Mouse (Mus musculus): Measurements from ENCODE around the gene Qars.

Qars gene

DNA sequence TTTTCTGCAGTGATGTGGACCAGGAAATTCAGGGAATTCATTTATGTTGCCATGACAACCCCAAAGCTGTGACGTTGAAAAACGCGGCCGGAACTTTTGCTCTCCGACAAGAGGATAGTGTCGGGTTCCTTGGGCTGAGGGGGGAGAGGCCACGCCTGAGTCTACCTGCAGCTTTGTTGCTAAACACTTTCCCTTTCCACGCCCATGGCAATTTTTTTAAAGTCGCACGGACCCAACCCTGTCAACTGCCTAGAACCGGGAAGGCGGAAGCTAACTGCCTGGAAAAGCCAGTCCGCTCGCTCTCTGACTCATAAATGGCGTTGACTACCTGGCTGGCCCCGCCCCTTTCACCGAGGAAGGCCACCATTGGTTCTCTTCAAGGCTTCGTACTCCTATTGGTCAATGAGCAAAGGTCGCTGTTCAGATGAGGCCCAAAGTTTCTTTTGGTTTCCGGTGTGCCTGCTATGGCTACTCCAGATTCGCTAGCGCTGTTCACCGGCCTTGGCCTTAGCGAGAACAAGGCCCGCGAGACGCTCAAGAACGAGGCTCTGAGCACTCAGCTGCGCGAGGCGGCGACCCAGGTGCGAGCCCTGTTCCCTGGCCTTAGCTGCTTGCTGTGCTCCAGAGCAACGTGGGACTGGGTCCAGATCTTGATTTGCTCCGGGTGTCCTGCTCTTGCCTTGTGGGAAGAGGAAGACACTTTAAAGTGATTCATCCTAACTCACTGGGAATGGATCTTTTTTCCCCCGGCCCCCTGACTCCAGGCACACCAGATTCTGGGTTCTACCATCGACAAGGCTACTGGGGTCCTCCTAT, at the start of gene Qars:
Gene Qars (plus strand): TSS at position 88 of the 816 bp plus-strand sequence.
- peak; percentile 85 for DNase-seq (ENCODE audit: low read depth, low spot score)

DNA sequence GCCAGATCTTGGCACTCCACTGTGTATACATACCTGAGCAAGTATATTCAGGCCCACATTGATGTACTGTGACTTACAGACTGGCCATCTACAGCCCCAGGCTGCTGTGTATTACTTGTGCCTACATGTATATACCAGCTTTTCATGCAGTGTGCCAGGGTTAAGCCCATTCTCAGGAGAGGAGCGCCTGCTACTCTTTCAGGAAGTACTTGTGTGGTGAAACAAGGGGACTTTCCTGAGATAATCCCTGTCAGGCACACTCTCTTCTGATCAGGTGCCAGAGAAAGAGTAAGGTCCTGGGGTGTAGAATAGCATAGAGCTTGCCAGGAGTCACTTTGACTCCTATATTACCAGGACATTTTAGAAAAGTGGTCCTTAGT, 47.6 kb upstream of the Qars start:
- DNase-seq (ENCODE audit: low read depth, low spot score), result no peak

DNA sequence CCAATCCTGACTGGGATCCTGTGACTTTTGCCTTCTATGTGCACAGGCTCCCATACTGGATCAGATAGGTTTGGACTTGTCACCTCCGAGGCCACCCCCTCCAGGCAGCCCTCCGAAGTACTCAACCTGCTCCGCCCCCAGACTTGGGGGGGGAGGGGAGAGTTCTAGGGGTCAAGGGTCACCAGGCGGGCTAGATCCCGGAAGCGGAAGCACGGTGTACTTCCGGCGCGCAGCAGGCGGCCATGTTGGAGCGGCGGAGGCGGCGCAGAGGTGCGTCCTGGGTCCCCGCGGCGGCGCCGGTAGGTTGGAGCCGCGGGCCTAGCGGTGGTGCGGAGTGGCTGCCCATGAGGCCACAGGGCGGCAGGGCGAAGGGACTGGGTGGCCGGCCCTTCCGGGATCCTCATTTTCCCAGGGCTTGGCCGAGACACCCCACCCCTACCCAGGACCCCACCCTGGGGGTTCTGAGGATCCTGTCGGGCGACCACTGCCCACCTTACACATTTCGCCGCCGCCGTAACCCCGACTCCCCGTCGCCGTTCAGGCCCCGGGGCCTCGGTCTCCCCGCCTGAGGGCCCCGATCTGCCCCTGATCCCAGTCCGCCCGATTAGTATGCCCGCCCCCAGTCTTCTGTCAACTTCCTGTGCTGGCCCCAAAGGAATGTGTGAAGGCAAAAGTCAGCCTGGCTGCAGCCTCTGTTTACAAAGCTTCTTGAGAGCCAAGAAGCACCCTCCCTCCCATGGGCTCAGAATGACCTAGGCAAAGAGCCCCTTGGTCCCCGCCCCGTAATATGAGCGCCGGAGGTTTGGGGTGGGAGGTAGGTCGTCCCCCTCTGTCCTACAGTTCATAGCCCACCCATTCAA, 47.0 kb upstream of the Qars start, which contains the start of gene Ccdc71:
Gene Ccdc71 (plus strand): TSS at position 209 of the 860 bp plus-strand sequence.
- peak; percentile 79 for DNase-seq (ENCODE audit: low read depth, low spot score)

DNA sequence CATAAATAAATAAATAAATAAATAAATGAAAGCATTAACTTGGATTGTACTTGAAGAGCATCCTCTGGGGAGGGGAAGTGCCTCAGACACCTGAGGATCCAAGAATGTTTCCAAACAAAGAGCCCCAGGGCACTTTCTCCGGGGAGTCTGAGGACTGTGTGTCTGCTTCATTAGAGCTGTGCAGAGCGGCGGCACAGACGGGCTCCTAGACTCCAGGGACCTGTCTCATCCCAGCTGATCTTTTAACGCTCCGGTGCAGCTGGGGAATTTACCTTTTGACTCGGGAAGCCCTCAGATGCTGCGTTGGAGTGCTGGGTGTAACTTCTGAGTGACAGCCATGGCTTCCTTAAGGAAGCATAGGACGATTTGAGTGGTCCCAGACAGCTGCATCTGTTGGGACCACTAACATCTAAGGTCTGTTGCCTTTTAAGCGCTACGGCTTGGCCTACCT, 46.3 kb upstream of the Qars start, which contains the start of gene Klhdc8b:
Gene Klhdc8b (minus strand): TSS at position 401 of the 451 bp plus-strand sequence.
- DNase-seq (ENCODE audit: low read depth, low spot score), result no peak

DNA sequence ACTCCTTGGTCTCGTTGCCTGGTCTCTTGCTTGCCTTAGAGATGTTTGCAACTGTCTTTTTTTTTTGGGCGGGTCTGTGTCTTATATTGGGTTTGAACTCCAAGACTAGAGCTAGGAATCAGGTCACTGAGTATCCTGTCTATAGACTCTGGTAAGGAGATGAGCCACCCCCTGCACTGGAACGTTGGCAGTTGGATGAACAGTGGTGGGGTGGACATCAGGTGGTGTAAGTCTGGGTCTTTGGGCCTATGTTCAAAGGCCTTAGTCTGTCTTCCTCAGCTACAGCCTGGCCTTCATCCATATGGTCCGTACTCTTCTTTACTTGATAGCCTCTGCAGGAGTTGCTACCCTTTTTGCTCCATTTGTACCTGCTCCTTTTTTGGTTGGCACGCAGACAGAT, 45.8 kb upstream of the Qars start:
- no peak for DNase-seq (ENCODE audit: low read depth, low spot score)

DNA sequence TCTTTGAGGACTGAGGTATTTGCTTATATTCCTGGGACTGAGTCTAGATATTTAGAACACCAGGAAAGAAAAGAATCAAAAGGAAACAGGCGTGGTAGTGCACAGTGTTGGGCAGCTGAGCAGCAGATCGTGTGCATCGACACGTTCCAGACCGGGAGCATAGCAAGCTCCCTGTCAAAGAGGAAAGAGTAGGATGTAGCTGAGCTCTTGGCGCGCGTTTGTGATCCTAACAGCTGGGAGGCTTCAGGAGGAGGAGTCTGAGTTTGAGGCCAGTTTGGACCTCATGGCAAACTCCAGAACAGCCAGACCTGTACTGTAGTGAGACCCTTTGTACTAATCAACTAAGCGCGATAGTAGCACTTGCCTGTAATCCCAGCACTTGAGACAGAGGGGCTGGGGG, 45.3 kb upstream of the Qars start:
- no peak for DNase-seq (ENCODE audit: low read depth, low spot score)

DNA sequence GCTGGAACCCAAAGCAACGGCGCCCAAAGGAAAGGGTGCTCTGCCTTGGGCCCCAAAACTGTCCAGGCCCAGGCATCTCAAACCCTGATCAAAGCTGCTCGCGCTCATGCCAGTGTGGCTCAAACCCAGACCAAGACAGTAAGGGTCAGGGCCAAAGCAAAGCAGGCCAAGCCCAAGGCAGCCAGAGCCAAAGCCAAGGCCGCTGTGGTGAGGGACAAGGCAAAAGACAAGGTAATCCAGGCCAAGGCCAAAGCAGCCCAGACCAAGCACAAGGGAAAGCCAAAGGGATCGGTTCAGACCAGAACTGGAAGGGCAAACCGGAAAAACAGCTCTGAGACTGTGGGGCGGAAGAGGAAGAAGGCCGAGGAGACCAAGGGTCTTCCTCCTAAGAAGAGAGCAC, 43.8 kb upstream of the Qars start:
- DNase-seq (ENCODE audit: low read depth, low spot score), result no peak

DNA sequence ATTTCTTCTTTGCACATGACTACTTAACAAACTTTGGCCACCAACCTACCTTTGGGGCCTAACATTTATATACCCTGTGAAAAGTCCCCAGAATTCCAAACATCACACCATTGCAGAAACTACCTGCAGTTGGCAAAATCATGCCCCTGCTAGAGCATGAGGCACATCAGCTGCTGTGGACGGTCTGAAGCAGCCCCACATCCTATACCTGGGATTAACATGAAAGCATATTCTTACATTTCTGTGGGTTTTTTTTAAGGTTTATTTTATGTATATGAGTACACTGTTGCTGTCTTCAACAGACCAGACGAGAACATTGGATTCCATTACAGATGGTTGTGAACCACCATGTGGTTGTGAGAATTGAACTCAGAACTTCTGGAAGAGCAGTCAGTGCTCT, 41.3 kb upstream of the Qars start:
- no peak for DNase-seq (ENCODE audit: low read depth, low spot score)

DNA sequence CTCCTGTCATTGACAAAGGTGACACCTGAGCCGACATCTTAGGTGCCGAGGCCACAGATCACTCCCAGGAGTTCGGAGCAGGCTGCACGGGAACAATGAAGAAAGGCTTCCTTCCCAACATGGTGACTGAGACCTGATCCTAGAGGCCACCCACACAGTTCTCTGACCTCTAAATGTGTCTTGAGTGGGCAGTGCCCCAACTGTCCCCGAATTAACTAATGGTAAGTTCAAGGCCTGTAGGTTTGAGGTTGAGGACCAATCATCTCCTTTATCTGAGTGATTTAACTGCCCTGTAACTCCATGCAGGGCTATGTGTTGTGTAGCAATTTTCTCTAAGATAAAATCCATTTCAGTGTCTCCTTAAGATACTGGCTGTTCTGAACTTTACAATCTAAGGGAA, 38.1 kb upstream of the Qars start:
- DNase-seq (ENCODE audit: low read depth, low spot score), result no peak

DNA sequence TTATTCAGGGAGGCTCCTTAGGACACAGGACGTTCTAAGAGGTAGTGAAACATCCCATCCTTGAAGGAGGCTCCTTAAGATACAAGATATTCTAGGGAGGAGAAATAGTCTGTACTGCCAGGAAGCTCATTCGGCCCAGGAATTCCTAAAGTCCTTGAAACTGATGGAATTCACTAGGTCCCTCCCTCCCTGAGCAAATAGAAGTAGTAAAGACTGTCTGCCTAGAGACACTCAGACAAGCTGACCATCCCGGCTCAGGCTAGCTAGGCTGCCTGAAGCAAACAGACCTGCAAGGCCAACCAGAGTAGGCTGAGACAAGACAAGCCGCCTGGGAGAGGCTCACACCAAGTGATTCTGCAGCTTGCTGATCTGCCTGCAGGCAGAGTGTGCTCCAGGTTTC, 37.7 kb upstream of the Qars start:
- no peak for DNase-seq (ENCODE audit: low read depth, low spot score)

DNA sequence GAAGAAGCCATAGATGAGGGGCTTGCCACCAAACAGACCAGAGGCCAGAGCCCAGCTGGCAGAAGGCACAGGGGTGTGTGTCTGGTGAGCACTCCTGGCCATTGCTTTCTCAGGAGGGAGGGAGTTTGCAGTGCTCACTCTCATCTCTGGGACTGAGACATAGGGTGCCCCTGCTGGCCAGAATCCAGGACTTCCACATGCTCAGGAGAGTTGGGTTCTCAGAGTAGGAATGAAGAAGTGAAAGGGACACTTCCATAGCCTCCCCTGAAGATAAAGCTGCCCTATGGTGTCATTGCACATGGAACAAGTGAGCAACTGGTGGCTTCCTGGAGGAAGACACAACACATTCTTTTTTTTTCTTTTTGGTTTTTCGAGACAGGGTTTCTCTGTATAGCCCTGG, 33.0 kb upstream of the Qars start:
- DNase-seq (ENCODE audit: low read depth, low spot score), result no peak

DNA sequence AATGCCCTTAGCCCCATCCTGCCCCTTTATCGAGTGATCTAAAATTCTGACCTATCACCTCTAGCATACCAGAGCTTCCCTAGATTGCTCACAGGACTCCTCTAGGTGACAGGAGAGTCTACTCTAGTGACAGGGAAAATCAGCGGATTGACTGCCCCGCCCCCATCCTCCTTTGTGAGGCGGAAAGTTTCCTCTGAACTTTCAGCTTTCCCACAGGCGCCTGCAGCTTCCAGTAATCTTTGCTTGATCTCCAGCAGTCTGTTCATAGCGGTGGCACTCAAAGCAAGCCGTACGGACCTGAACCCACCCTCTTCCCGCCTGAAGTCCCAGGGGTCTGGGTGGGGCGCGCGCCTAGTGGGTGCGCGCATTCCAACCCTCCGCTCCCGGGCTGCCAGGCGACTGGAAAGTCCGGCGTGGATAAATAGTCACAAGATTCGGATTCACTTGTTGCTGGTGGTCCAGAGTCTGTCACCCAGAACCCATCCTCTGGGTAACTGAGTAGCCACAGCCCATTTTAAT, 28.8 kb upstream of the Qars start:
- DNase-seq (ENCODE audit: low read depth, low spot score), result no peak

DNA sequence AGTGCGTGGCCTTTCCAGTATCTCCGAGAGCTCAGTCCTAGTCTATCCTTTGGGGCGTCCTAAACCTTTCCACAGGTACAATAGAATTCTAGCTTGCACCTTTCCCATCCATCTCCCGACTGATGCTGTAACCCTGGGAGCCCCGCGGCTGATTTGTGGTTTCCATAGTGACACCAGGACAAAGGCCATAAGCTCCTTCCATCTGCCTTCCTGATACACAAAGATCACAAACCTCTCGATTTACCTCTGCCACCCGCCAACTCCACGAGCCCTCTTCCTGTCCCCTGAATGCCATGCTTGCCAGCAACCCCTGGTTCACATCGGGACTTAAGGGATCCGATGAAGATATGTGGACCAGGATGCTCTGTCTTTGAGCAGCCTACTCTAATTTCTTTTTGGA, 28.3 kb upstream of the Qars start:
- DNase-seq (ENCODE audit: low read depth, low spot score), result no peak

DNA sequence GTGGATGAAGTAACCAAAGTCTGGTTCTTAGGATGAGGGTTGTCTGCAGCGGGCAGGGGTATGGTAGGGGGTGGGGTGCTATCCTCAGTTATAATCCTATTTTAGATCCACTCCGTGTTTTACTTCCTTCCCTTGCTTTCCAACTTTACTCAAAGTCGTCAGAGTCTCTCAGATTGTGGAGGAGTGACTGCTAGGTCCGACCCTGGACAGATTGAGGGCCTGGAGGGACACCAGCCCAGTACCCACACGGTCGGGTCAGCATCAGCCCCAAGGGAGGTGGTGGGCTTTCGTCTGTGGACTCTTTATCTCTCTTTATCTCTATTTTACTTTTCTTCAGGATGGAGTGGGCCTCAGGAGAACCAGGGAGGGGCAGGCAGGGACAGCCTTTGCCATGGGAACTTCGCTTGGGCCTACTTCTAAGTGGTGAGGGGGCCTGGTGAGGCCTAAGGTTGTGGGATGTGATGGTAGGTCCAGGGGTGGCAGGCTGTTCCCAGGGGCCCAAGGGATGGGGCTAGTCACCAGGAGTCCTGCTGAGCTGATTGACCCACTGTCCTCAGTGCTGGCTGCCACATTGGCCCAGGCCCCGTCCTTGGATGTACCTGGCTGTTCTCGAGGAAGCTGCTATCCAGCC, 27.7 kb upstream of the Qars start, which contains the start of gene Lamb2:
Gene Lamb2 (plus strand): TSS at position 16 of the 631 bp plus-strand sequence.
- no peak for DNase-seq (ENCODE audit: low read depth, low spot score)

DNA sequence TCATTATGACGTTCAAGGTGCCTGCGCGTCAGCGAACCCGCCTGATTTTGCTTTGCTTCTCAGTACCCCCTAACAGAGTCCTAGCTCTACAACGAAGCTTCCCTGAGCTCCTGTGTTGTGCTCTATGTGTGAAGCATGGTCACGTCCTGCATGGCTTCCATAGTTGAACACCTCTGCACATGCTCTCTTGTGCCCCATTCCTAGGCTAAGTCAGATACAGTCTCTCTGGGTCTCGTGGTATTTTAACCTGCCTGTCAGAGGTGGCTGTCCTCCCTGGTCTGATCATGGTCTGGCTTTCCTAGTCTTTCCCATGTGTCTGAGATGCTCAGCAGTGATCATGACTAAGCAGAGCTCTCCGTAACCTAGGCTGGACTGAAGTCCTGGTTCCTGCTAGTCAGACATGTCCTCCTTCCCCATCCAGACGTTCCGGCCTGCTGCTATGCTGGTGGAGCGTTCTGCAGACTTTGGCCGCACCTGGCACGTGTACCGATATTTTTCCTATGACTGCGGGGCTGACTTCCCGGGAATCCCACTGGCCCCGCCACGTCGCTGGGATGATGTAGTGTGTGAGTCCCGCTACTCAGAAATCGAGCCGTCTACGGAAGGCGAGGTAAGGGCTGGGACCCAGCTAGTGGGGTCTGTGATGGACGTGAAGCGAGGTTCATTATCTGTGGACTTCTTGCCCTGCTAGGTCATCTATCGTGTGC, 26.5 kb upstream of the Qars start:
- DNase-seq (ENCODE audit: low read depth, low spot score), result no peak

DNA sequence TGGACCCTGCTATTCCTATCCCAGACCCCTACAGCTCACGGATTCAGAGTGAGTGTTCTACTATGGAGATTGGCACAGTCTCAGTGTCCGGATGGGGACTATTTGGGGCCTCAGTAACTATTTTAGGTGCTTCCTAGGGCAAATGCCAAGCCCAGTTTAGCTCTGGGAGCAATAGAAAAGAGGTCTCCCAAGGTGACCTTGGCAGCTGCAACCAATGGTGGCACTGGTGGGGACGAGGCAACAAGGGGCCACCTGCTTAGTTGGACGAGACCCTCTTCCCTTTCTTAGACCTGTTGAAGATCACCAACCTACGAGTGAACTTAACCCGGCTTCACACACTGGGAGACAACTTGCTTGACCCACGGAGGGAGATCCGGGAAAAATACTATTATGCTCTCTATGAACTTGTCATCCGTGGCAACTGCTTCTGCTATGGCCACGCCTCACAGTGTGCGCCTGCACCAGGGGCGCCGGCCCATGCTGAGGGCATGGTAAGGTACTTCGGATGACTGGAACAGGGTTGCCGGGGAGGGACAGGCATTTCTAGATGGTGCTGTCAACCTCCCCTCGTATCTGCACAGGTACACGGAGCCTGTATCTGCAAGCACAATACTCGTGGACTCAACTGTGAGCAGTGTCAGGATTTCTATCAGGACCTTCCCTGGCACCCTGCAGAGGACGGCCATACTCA, 25.8 kb upstream of the Qars start:
- no peak for DNase-seq (ENCODE audit: low read depth, low spot score)

DNA sequence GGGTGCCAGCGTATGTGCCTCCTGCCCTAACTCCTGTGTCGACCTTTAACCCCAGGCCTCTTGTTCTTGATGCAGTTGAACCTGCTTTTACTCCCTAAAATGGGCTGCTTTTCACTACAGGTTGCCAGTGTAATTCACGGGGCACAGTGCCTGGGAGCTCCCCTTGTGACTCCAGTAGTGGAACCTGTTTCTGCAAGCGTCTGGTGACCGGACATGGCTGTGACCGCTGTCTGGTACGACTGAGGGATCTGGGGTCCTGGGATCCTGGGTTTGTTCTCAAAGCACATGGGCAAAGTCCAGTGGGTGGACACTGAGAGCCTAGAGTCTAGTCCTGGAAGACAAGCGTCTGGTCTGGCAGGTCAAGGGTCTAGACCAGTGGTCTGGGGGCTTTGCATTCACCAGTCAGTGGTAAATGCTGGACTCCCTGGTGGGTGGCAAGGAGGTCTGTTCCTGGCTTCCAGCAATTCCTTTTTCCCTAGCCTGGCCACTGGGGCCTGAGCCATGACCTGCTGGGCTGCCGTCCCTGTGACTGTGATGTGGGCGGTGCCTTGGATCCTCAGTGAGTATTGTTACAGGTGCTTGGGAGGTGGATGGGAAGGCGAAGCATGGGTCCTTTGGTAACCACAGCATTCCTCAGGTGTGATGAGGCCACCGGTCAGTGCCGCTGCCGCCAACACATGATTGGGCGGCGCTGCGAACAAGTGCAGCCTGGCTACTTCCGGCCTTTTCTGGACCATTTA, 24.3 kb upstream of the Qars start:
- DNase-seq (ENCODE audit: low read depth, low spot score), result no peak

DNA sequence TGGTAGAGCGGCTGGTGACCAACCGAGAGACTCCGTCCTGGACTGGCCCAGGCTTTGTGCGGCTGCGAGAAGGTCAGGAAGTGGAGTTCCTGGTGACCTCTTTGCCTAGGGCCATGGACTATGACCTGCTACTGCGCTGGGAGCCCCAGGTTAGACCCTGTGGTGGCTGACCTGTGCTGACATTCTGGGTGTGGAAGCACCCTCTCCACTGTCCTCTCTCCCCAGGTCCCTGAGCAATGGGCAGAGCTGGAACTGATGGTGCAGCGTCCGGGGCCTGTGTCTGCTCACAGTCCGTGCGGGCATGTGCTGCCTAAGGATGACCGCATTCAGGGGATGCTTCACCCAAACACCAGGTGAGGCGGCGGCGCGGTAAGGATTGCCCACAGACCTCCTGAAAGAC, 23.5 kb upstream of the Qars start:
- DNase-seq (ENCODE audit: low read depth, low spot score), result no peak

DNA sequence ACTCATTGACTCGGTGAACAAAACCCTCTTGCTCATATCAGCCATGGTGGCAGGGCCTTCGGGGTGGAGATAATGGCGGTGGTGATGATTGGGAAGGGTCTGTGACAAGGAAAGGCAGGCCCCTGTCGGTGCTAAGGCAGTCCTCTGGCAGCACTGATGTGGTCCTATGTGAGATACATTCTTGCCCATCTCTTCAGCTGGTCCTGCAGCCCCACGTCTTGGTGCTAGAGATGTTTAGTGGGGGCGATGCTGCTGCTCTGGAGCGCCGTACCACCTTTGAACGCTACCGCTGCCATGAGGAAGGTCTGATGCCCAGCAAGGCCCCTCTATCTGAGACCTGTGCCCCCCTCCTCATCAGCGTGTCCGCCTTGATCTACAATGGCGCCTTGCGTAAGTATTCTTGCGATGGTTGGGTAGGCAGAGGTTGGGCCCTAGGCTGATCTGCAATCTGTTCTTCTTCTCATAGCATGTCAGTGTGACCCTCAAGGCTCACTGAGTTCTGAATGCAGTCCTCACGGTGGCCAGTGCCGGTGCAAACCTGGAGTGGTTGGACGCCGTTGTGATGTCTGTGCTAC, 22.1 kb upstream of the Qars start:
- DNase-seq (ENCODE audit: low read depth, low spot score), result no peak
